Mouse (Mus musculus): ENCODE measurements around the gene Ndufs7.

DNA sequence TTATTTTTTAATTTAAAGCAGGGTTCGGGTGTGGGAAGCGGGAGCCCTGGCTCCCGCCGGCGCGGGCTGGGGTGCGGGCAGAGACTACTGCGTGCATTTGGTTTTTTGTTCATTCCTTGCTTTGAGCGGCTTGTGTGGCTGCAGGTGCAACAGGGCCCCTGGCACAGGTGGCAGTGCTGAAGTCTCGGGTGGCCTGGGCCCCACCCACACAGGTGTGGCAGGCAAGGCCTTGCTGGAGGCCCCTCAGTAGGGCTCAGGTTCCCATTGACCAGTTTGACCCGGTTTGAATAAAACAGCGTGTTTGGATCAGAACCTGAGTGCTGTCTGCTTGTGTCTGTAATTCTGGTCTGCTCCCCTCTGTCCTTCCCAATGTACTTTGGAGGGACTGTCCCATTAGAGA is 39.2 kb downstream of the Ndufs7 start:
- TF ChIP-seq POLR2A (IDR thresholded peaks at IDR 0.05; ENCODE audit: low read depth, low read length) (no peak), CTCF (IDR thresholded peaks at IDR 0.05; ENCODE audit: borderline replicate concordance, insufficient read depth, low read length) (no peak)

All from embryonic fibroblast, embryonic 13.5 days (primary cell).